Mouse (Mus musculus): ENCODE results near the gene Aplp2.
"Not testable (repeated sequence)": the region's sequence is repeated elsewhere in the genome, so short reads cannot be mapped to it uniquely, and the experiment has no call there.

The Aplp2 gene

DNA sequence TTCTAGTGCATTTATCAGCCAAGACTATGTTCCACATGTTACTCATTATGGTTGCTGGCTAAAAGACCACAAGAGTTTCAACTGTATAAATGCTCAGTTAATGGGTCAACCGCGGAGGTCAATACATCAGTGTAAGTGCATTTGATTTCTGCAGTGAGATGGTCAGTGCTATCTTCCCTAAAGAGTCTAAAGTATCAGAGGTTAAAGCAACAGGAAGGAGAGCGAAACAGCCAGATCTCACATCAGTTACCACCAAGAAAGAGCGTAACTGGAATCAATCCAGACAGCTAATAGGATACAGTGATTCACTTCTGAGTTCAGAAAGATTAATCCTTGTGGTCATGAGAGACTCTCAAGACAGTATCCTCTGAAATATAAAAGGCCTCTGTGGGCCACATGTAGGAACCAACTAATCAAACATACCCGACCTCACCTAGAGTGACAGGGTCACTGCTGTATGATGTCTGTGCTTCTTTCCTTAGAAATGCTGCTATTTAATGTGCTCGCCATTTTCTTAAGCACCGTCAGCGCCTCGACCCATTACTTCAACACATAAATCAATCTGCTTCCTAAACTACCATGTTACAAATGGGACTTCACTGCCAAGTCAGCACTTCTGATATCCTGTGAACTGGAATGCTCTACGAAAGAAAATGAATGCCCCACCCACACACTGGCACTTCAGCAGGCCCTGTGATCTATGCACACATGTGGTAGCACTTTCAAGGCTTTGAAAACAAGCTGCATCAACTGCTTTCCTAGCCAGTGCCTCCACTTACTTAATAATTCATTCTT, 30.1 kb downstream of the Aplp2 start:
- DNase-seq (ENCODE audit: low spot score): no peak

DNA sequence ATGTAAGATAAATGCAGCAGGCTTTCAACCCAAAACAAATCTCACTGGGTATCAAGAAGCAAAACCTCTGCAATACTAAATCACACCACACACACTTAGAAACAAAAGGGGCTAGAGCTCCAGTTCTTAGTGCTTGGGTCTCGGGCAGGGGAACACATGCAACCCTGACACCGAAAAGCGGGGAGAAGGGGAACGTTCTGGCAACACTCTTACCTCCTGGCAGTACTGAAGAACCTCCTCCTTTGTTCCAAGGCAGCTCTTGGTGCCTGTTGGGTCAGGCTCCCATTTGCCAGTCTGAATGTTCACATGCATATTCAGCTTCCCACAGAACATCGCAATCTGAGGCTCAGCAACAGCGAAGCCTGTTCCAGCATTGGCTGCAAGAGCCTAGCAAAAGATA, 33.9 kb downstream of the Aplp2 start:
- no peak for DNase-seq (ENCODE audit: low spot score)

DNA sequence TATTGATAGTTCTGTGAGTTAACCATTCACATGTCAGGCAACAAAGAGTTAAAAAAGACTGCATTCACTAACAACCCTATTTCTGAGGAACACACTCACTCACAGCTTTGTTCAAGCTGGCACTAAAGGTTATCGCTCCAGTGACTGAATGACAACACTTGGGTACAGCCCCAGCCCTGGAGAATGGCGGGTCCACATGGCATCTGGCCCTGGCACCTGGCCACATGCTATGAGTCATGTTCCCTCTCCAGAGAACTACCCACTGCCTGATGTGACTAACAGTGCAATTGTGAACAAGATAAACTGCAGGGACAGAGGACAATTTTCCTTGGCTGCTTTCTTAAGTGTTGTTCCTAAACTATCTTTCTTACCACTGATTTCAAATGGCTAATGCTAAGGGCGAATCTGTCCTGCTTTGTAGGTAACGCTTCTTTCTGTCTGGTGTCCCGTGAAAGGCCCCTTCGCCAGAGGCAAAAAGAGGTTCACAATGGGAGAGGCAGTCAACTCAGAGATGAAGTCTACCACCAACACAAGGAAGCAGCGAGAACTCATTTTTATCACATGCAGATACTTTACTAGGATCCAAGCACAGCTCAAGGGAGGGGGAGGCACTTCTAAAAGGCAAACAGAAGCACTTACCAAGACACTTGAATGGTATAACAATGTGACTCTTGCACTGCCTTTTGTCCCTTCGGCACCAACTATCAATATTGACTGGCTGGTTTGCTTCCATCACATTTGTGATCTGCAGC, 35.1 kb downstream of the Aplp2 start:
- no peak for DNase-seq (ENCODE audit: low spot score)

DNA sequence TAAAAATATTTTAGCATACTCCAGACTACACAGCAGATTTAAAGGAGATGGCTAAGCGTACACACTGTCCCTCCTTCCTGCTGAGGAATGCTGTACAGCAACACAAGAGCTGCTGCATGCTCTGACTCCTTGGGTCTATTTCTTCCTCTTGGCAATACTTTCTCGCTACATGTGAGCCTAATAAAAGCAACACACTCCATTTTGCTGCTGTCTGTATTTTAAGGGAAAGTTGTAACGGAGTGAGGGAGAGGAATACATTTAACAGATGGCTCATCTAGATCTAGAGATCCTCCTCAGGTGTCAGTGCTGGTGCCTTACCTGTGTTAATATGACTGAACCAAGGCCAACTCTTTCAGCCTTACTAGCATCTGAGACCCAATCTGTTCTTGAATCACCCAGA, 35.6 kb downstream of the Aplp2 start:
- DNase-seq (ENCODE audit: low spot score): no peak

DNA sequence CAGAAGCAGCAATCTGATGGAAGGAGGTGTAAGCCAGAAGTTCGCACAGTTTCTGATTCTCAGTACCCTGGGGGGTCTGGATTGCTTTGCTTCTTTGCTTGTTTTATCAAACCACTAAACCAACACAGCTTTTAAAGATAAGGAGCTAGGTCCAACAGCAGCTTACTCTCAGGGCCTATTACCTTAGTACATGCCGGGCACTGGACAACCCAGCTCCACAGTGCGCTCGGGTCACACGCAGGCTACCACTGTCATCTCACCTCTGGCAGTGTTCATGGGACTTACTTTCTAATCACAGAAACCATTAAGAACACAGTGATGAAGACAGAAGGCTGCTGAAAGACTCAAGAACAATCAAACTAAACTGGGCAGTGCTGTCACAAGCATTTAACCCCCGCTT, 36.3 kb downstream of the Aplp2 start:
- no peak for DNase-seq (ENCODE audit: low spot score)

DNA sequence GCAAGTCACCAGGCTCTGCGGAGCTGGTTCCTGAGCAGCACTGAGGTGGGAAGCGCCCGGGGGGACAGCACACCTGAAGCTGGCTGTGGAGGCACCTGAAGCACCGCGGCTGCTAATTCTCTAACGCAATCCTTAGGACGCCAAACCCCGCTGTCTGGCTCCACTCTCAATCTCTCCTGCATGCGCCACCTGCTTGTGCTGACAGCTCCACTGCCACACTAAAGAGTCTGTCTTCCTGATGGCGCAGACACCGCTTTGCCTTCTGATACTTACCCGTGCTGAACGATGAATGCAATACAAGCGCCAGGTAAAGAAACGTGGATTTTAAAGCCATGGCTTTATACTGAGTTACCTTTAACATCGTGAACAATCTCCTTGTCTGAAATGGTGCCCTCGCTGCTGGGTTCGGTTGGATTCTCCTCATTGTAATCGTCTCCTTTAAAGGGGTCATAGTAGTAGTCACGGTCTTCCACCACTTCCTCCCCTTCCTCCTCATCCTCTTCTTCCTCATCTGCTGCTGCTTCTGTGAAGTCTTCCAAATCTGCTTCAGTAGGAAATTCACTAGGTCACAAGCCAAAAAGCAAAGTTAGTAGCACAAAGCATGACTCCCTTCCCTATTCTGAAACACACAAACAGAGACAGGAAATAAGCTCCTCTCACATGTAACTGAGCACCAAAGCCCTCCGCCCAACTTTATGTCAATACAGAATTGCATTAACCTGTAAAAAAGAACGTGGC, 43.1 kb downstream of the Aplp2 start:
- DNase-seq (ENCODE audit: low spot score): no peak

DNA sequence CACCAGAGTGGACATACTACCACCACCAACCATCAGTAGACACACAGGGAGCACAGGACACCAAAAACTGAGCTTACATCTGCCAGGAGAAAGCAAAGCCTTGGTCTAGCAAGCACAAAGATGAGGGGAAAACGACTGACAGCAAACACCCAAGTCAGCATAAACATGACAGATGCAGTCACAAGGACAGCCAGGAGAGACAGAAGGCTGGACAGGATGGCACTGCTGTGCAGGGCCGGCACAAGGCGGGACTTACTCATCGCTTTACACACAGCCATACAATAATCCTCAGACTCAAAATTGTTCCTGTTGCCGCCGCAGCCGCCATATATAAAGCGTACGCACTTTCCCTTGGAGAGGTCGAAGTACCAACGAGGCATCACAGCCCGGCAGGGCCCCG, 44.3 kb downstream of the Aplp2 start:
- DNase-seq (ENCODE audit: low spot score): no peak

DNA sequence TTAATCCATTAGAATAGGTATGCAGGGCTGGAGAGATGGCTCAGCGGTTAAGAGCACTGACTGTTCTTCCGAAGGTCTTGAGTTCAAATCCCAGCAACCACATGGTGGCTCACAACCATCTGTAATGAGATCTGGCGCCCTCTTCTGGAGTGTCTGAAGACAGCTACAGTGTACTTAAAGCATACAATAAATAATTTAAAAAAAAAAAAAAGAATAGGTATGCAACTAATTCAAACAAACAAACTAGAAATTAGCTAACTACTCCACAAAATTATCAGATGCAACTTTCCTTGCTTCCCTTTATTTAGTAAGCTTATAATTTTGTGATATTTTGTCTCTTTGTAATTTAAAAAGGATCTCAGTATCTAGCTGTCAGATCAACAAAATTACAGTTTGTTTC, 46.1 kb downstream of the Aplp2 start:
- not testable (repeated sequence) for DNase-seq (ENCODE audit: low spot score)

DNA sequence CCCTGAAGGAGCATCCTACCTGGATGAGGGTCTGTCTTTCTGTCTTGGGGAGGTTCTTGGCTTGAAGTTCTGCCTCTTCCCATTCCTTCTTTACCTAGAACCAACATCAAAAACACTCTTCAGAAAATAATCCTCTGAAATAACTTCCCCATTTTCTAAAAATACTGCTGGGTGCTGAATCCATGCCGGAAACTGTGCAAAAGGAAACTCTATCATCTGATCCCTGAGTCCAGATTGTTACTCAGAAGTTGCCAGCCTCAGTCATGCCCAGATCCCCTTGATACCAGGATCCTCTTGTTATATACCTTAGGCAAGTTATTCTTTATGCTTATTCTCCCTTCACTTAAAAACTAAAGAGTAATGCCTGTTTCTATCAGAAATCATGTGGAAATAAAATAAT, 48.3 kb downstream of the Aplp2 start:
- DNase-seq (ENCODE audit: low spot score): no peak

DNA sequence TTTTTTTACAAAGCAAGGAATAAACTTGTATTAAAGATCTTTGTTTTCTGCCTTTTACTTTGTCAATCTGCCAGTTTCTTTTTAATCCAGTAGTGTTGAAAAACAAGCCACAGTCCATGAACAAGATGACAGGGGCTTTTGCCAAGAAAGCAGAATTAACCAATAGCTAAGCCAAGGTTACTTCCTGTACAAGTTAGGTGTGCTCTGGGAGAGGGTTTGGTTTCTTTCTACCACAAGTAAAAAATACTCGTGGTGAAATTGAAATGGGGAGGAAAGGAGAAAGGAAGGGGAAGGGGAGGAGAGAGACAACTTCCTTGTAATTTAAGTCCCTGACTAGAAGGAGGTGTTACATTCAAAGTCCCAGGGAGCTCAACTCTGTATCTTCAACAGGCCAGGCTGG, 48.7 kb downstream of the Aplp2 start:
- DNase-seq (ENCODE audit: low spot score): no peak

DNA sequence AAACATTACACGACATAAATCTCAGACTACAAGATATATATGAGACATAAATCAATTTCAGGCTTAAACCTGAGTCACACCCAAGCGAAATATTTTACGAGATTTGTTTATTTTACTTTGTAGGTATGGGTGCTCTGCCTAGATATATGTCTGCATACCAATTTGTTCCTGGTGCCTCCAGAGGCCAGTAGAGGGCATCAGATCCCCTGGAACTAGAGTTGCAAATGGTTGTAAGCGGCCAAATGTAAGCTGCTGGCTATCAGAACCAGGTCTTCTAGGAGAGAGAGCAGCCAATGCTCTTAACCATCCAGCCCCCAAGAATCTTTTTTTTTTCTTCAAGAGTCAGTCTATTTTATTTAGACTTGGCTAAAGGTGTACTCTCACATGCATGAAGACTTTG, 51.7 kb downstream of the Aplp2 start:
- no peak for DNase-seq (ENCODE audit: low spot score)

DNA sequence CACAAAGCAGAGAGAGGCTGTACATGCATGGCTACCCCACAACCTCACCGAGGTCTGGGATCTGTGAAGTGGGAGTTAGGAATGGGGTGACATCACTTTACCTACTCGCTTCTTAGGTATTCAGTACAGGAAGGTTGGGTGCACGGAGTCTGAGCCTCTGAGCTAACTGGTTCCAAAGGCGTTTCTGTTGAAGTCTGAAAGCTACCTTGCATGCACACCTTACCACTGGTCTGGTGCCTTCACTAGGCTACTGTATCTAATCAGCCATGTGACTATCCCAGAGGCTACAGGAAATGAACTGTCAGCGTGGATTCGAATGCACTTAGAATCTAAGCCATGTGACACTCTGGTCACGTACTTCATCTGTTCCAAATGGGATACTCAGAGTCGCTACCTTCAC, 55.0 kb downstream of the Aplp2 start:
- no peak for DNase-seq (ENCODE audit: low spot score)

DNA sequence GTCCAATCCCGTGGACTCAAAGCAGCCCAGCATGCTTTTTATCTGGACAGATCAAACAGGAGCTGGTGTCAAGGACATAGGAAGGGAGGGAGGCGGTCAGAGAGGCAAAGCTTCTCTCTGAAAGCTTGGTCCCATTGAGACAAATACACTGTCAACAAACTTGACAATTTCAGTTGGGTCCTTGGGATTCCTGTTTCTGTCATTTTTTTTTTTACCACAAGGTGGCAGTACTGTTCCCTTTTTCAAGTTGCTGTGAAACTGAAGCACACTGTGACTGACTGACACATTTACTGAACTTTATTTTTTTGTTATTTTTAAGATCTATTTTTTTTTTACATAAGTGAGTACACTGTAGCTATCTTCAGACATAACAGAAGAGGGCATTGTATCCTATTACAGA, 60.6 kb downstream of the Aplp2 start:
- DNase-seq (ENCODE audit: low spot score): no peak

DNA sequence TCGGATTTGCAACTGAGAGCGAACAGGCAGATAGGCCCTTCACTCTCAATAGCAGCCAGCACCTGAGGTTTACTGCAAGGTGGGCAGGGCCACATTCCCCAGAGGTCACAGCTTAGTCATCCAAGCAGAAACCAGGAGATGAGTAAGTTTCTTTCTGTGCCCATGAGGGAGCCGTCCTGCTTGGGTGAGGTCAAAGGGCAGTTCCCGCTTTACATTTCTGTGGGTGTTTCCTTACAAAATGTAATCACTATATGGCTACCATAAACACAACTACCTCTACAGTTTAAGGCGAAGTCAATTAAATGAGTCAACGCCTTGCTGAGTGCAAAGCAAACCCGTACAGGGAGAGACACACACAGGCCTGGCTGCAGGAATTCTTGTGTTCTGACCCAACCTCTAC, 63.5 kb downstream of the Aplp2 start:
- DNase-seq (ENCODE audit: low spot score): no peak

DNA sequence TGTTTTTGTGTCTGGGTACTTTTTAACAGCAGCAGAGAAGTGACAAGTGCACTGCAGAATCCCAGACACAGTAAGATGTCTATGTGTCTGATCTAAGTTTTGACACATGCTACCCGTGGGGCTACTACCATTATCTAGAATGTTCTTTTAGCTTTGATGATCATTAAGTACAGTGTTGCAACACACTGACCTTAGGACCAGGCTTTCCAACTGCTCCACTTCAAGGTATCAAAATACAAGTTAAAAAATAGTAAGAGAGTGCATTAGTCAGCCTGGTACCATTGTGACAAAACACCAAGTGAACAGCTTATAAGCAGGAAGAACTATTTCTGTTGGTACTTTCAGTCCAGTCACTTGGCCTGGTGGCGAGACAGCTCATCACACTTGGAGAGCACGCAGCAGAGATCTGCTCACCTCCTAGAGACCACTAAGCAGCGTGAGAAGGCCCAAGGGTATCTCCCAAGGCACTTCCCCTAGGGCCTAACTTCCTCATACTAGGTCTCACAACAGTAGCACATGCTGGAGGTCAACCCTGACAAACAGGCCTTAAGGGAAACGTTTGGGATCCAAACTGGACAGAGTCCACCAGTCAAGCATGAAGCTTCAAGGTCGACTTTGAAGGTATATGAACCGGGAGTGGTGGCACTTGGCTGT, 66.2 kb downstream of the Aplp2 start:
- no peak for DNase-seq (ENCODE audit: low spot score)

DNA sequence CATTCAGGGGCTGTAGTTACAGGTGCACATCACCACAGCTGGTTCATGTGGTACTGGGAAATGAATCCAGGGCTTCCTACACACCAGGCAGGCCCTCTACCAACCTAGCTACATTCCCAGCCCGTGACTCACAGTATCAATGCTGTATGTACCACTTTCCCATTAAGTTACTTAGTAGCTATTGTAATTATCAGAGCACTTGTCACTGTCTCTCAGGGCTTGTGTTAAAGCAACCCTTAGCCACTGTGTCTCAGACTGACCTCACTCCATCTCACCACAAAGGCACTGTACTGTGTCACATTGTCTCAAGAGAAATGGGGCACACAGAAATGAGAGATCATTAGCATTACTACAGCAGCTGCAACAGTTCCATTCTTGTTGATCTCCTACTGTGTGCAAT, 68.7 kb downstream of the Aplp2 start:
- DNase-seq (ENCODE audit: low spot score): no peak

DNA sequence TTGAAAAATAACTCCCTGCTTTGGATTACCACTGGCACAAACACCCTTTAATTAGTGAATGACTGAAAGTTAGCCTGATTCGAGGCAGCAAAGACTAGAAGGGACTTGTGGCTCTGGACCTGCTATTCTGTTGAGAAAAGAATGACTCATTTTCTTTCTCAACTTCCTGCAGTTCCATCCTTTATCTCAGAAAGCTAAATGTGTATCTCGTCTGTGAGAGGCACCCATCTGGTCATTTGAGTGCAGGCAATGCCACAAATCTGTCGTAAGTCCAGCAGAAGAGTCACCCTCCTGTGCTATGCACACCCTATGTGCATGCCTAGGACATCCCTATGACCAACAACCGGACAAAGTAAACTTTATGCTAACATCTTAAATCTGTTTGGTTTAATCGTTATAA, 78.5 kb downstream of the Aplp2 start:
- no peak for DNase-seq (ENCODE audit: low spot score)

DNA sequence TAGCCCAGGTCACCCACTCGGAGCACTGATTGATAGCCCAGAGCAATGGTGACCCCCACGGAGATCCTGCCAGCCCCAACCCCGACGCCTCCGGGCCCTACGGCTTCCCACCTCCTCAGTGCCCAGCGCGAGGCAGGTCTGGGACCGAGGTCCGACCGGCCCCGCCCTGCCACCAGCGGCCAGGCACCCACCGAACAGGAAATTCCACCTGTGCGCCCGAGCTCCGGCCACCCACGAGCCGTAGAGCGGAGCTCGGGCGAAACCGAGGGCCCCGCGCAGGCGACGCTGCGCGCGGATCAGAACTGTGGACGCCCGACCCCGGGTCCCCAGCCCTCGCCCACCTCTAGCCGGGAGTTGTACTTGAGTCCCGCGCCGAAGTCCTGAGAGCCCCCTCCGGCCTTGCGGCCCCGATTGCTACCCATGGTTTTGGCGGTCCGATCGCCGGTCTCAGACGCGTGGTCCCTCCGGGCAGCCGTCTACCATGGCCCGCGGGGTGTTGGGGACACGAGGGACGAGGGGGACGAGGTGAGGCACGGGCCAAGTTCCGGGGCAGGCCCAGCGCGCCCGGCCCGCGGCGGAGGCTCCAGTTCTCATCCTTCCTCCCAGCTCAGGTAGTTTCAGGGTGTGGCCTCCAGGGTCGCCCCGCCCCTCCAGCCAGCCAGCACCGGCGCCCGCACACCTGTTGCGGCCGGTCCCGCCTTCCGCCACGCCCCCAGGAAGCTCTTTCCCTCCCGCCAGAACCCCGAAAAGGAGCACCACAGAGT, 80.2 kb downstream of the Aplp2 start, which contains the start of gene St14:
Gene St14 (minus strand): TSS at position 649 of the 764 bp plus-strand sequence.
- DNase-seq (ENCODE audit: low spot score): peak; percentile 20

DNA sequence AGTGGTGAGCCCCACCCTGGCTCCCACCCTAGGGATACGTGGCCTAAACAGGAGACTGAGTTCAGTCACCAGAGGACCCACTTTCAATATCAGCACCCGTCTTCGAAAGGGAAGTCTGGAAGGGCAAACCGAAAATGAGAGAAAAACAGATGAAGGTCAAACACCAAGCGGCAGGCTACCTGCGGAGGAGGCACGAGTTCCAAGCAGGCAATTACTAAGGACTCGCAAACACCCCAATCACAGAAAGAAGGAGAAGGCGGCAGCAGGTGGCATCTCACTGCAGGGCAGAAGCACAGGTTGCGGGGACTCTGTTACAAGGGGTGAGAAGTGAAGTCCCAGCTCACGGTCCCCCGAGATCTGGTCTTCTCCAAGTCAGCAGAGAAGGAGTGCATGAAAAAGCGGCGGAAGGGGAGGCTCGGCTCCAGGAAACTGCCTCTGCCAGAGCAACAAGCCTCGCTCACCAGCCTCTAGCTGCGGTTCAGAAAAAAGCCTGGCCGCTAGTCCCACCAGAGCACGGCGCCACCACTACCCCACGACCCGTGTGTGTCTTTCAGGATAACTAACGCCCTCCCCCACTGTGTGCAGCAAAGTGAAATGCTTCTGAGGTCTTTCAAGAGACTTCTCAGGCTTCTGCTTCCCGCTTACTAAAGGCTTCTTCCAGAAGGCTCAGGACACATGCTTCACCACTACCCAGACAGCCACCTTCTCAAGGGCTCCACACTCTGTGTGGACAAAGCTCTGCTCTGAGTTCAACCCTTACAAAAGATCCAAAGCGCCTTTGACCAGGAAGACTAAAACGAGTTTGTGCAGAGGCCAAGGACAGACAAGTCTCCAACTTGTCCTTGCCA, 81.0 kb downstream of the Aplp2 start:
- DNase-seq (ENCODE audit: low spot score): peak; percentile 10

DNA sequence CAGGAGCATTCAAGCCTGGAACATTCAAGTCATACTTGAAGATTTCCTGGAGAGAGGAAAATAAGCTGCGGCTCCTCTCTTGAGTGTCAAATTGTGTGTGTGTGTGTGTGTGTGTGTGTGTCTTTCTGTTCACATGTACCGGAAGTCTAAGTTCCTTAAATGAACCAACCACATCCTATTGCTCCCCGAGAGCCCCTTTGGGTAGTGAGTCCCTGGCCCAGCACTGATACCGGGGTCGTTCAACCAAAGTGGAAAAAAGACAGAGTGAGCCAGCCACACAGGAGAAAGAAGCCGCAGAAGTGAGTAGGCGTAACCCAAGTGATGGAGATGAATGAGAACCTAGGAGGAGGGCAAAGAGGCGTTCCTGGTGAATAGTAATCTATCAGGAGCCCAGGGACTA, 81.7 kb downstream of the Aplp2 start:
- peak; percentile 20 for DNase-seq (ENCODE audit: low spot score)
